Mouse (Mus musculus) left cerebral cortex, adult 9 months (tissue): ENCODE measurements at regions not wholly inside any gene's neighbourhood (a gene's known extent, or its start where the extent isn't known, plus 50 kb on each side); places are given as distances from the start of the nearest gene placed in this dataset.

Source experiments
- DNase-seq, 2 experiments: peaks; one replicate each; pipeline ENCODE4 v3.0.0; 2022; ENCODE audit warnings: low spot score in 2 of 2

- DNase-seq, result no peak
Measured at GRCm38 (mm10) chr7:93136061-93136460, 56.4 kb downstream of the Fam181b start.

GRCm38 (mm10) chr7:93147379-93147778 lies 67.7 kb downstream of the Fam181b start:
- no peak for DNase-seq

- DNase-seq, result no peak
Measured at GRCm38 (mm10) chr7:93151321-93151720, 71.7 kb downstream of the Fam181b start.

- peak; percentile 2 to 4 for DNase-seq
Measured at GRCm38 (mm10) chr7:93197106-93197505, 117.4 kb downstream of the Fam181b start.
